Mouse (Mus musculus): ENCODE measurements at regions not wholly inside any gene's neighbourhood (a gene's known extent, or its start where the extent isn't known, plus 50 kb on each side); places are given as distances from the start of the nearest gene placed in this dataset.

GRCm38 (mm10) chr7:129441085-129441617, 150.5 kb upstream of the Wdr11 start:
- no peak for DNase-seq

DNA sequence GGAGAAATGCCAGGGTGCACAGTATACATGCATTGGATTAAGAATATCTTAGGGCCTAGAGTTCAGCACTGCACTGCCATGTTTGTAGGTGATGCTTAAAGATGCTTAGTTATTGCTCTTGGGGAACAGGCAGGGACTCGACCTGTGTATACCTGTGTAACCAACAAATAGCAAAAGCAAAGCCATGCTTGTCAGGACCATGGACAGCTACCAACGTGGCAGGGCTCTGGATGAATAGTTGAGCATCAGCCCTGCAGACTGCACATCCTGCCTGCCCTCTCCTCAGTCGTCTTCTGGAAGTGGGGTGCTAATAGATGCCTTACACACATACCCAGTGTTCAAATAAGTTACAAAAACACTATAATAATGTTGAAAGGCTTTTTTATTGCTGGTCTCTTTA, 122.2 kb upstream of the Wdr11 start:
- no peak for DNase-seq

DNA sequence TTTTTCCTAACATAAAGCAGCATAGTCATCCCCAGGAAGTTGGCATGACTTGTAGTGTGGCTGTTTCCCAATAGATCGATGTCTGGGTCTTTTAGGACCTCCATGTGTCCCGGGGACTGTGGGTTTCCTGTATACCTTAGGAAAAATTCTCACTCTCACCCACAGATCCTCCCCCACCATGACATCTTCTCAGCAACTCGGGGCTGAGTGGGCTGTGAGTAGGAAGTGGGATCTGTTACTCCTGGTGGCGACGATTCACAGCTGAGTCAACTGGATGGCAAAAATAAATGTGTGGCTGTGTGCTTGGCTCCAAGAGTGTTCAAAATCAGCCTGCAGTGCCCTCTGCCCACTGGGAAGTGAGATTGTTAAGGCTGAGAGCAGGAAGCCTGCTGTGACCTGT, 107.9 kb upstream of the Wdr11 start:
- DNase-seq, result no peak

- peak; percentile 38 for DNase-seq
These were observed 84.8 kb upstream of the Wdr11 start for GRCm38 (mm10) chr7:129506894-129507293.

DNA sequence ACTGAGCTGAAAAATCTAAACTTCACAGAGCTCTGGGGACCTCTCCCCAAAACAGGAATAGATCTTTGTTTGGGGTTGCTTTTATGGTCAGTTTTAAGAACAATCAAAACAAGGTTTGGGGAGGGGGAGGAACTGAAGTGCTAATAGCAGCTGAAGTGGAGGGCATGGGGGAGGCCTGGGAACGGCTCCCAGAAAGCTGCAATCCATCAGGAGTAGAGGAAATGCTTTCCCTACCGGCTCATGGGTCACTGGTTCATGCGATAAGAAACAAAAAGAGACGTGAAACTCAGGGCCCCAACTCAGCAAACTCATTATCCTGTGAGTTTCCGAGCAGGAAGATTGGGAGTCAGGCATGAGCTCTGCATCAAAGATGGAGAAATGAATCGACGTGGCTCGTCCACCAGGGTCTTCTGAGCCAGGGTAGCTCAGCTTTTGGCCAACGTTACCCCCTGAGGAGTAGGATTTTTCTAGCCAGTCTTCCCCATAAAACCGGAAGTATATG, 82.0 kb upstream of the Wdr11 start:
- DNase-seq, result no peak

- DNase-seq, result no peak
These were observed 77.0 kb upstream of the Wdr11 start for GRCm38 (mm10) chr7:129514619-129515018.

DNA sequence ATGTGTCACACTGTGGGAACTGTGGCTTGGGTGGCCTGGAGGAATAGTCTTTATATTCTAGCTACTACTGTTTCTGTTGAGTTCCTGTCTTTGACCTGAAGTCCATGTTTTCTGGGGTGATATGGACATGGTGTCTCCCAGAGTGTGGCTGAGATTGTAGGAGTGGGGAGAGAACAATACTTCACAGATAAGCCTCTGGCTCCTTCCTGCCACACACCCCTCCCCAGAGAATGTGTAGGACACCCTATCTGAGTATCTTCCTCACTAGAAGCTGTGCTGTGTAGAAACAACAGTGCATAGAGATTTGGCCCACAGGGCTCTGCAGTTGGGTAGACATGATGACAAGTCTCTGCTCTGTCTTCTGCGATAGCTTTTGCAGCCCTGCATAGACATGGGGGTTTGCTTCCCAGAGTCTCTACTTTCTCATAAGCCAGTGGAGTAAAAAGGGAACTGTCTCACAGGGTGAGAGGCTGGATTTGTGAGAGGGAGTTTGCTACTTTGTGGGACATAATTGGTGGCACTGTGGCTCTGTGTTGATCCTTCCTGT, 67.2 kb upstream of the Wdr11 start:
- no peak for DNase-seq

DNA sequence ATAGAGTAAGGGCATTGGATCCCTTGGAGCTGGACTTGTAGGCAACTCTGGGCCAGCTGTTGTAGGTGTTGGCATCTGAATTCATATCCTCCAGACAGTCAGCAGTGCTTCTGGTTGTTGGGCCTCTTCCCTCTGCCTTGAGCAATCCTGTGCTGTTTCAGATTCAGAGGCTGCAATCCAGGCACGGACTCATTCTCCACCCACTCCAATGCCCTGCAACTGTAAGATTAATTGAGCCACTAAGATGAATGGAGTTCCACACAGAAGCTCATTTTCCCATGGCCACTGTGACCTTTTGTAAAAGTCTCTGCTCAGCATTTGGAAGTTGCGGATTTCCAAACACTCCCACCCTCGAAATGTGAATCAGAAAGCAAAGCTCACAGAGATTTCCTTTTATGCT, 65.7 kb upstream of the Wdr11 start:
- no peak for DNase-seq

DNA sequence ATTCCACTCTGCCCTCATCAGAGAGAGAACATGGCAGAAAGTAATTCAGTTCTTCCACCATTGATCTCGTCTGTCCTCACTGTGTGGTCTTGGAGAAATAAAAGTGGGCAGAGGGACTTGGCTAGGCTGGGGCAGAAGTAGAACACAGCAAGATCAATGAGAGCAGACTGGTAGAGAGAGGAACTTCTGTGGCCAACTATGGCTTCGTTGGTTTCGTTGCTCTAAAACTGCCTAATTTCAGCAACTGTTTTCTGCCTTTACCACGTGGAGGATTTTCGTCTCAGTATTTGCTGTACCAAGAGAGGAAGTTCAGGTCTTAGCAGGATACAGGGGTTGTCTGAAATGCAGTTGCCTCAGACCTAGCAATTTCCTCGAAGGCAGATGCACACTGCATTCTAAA, 63.4 kb upstream of the Wdr11 start:
- no peak for DNase-seq

- DNase-seq, result no peak
These were observed 58.2 kb upstream of the Wdr11 start for GRCm38 (mm10) chr7:129533366-129533905.
